Mouse (Mus musculus): ENCODE measurements around the gene Hhex.

GRCm38 (mm10) chr19:37468841-37469566, 34.4 kb downstream of the Hhex start:
- no peak for TF ChIP-seq CTCF (IDR thresholded peaks at IDR 0.05; ENCODE audit: control insufficient read depth, insufficient read depth, insufficient replicate concordance, low read depth, low read length)
- no peak for TF ChIP-seq POLR2A (IDR thresholded peaks at IDR 0.05; ENCODE audit: control insufficient read depth, low read depth, low read length)
